Mouse (Mus musculus): ENCODE data around the gene Dab1.

- TF ChIP-seq CTCF (IDR thresholded peaks at IDR 0.05; ENCODE audit: low read depth) (no peak), EP300 (IDR thresholded peaks at IDR 0.05; ENCODE audit: low read depth) (no peak)
Measured at GRCm38 (mm10) chr4:104515681-104516080, 896.5 kb downstream of the Dab1 start.
